Mouse (Mus musculus) heart, embryonic 16.5 days (tissue): ENCODE measurements at regions not wholly inside any gene's neighbourhood (a gene's known extent, or its start where the extent isn't known, plus 50 kb on each side); places are given as distances from the start of the nearest gene placed in this dataset.

ENCODE experiments used
- ATAC-seq: fragments of 200-750 bp; cut with Nextera tagmentation; replicated peaks from 2 replicates; pipeline ENCODE4 v1.8.0; 2017; ENCODE audit warnings: moderate number of reproducible peaks; ENCODE audit not compliant: insufficient read depth, low FRiP score; ENCODE audit errors: extremely low read depth
- H3K27ac ChIP-seq: fragments of 300-500 bp; sonication (generic); 2 replicates; pipeline ENCODE4 v1.5.1; 2014; ENCODE audit warnings: mild to moderate bottlenecking, low read length, control low read depth, moderate library complexity
- H3K27me3 ChIP-seq: fragments of 300-500 bp; sonication (generic); 2 replicates; pipeline ENCODE4 v1.6.1; 2014; ENCODE audit warnings: low read length, mixed read lengths; ENCODE audit not compliant: control insufficient read depth, insufficient read depth
- H3K36me3 ChIP-seq: fragments of 300-500 bp; sonication (generic); 2 replicates; pipeline ENCODE4 v1.6.1; 2014; ENCODE audit not compliant: control insufficient read depth, insufficient read depth
- H3K4me1 ChIP-seq: fragments of 300-500 bp; sonication (generic); 2 replicates; pipeline ENCODE4 v1.6.1; 2014; ENCODE audit warnings: low read length, mixed read lengths; ENCODE audit not compliant: control insufficient read depth, insufficient read depth
- H3K4me2 ChIP-seq: fragments of 300-500 bp; sonication (generic); 2 replicates; pipeline ENCODE4 v1.6.1; 2014; ENCODE audit warnings: low read depth, mild to moderate bottlenecking, control low read depth, low read length
- H3K4me3 ChIP-seq: fragments of 300-500 bp; sonication (generic); 2 replicates; pipeline ENCODE4 v1.5.1; 2014; ENCODE audit warnings: mild to moderate bottlenecking, control low read depth, low read length
- H3K9ac ChIP-seq: fragments of 300-500 bp; sonication (generic); 2 replicates; pipeline ENCODE4 v1.6.1; 2014; ENCODE audit warnings: low read length, control low read depth
- H3K9me3 ChIP-seq: fragments of 300-500 bp; sonication (generic); replicated peaks from 2 replicates; pipeline ENCODE4 v1.6.1; 2016; ENCODE audit warnings: low read length; ENCODE audit not compliant: control insufficient read depth
- WGBS: fragments of 180-500 bp; shearing (Covaris S2); extraction: QIAGEN DNeasy Blood & Tissue Kit; methylation state at CpG from one replicate; pipeline ENCODE4 v1.1.7; 2014; 5-methylcytosine and 5-hydroxymethylcytosine counted together

DNA sequence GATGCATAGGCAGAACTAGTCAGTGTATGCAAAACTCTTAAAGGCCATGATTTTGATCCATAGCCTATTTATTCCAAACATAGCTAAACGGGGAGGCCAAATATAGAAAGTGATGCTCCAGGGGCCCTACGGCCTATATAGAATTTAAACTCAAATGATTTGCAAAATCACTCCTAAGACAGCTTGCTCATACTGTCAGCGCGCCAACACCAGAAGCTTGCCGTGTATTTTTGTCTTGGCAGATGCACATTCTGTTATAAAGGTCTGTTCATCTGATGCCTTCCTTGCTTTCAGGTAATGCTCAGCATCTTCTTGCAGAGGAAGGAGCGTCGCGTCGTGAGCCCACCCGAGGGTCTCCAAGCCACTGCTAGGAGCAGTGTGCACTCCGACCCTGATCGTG is 184.8 kb upstream of the Gk2 start:
- no peak for ATAC-seq
- H3K9me3 ChIP-seq: no peaks in the 10 kb centered on the region
- 90% methylated on average over 12 of the region's 12 CpGs for WGBS
- no peak overlapping the region for H3K27ac ChIP-seq
- H3K4me3 ChIP-seq: no peak overlapping the region
- H3K4me2 ChIP-seq: no peak overlapping the region
- H3K9ac ChIP-seq: no peak overlapping the region
- H3K27me3 ChIP-seq: no peaks in the 10 kb centered on the region
- no peaks in the 10 kb centered on the region for H3K36me3 ChIP-seq
- H3K4me1 ChIP-seq: no peaks in the 10 kb centered on the region

DNA sequence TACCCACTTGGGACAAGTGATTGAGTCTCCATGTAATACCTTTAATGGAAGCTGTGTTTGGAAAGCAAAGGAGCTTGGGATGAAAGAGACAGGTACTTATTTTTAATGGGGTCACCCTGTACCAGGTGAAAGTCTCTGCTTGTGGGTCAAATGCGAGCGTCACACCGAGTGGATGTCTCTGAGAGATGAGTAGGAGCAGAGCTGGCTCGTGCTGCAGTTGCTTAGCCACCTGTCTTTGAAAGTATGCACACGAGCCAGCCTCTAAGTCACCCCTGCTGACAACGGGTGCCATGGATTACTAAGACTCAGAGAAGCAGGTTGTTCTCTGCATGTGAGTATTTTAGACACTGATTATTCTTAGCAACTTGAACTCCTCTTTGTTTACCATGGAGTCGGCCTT is 179.5 kb upstream of the Gk2 start:
- Histone ChIP-seq H3K27ac (no peak overlapping the region), H3K9me3 (no peaks in the 10 kb centered on the region), H3K4me1 (no peaks in the 10 kb centered on the region), H3K36me3 (no peaks in the 10 kb centered on the region), H3K27me3 (no peaks in the 10 kb centered on the region), H3K9ac (no peak overlapping the region), H3K4me2 (no peak overlapping the region), H3K4me3 (no peak overlapping the region)
- WGBS: 71% methylated on average over 7 of the region's 7 CpGs
- no peak for ATAC-seq

DNA sequence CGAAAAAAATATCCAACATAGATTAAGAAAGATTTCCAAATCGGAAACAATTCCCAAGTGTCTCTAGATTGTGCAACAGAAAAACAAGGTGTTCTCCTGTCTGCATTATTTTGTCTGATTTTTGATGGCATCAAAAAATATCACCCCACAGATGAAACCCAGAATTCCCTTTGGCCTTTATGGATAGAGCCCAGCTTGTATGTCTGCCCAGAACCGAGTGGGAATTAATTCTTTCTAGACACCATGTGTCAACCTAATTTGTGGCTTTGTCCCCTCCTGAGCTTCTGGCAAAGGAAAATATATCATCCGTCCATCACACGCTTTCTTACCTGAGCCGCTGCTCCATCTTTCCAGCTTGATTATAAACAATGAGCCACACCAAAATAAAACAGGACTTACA is 176.9 kb upstream of the Gk2 start:
- Histone ChIP-seq H3K27ac (no peak overlapping the region), H3K9me3 (no peaks in the 10 kb centered on the region), H3K27me3 (no peaks in the 10 kb centered on the region), H3K9ac (no peak overlapping the region), H3K36me3 (no peaks in the 10 kb centered on the region), H3K4me1 (no peaks in the 10 kb centered on the region), H3K4me3 (no peak overlapping the region), H3K4me2 (no peak overlapping the region)
- no peak for ATAC-seq
- WGBS: 79% methylated on average over 6 of the region's 6 CpGs

DNA sequence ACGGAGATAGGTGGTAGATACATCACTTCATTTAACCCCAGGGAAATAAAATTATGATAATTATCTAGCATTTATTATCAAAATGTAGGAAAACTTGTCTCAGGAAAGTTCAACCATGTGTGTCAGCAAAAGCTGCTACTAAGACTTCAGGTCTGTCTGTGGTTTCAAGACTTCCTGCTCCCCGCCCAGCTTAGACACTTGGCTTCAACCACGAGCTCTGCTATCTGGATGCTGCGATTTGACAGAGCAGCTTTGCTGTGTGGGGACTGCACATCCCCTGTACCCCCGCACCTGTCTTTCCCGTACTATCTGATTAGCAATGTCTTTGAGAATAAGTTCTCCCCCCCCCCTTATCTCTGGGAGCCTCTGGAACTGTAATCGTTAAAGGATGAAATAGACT is 176.0 kb upstream of the Gk2 start:
- no peaks in the 10 kb centered on the region for H3K27me3 ChIP-seq
- no peak overlapping the region for H3K4me3 ChIP-seq
- no peak for ATAC-seq
- no peaks in the 10 kb centered on the region for H3K4me1 ChIP-seq
- no peaks in the 10 kb centered on the region for H3K9me3 ChIP-seq
- H3K4me2 ChIP-seq: no peak overlapping the region
- no peak overlapping the region for H3K9ac ChIP-seq
- no peak overlapping the region for H3K27ac ChIP-seq
- no peaks in the 10 kb centered on the region for H3K36me3 ChIP-seq
- WGBS: 66% methylated on average over 7 of the region's 7 CpGs

GRCm38 (mm10) chr5:97625200-97625599 is 168.4 kb upstream of the Gk2 start:
- no peak overlapping the region for H3K27ac ChIP-seq
- ATAC-seq: no peak
- H3K4me2 ChIP-seq: no peak overlapping the region
- no peaks in the 10 kb centered on the region for H3K36me3 ChIP-seq
- no peaks in the 10 kb centered on the region for H3K9me3 ChIP-seq
- no peaks in the 10 kb centered on the region for H3K27me3 ChIP-seq
- H3K4me1 ChIP-seq: no peaks in the 10 kb centered on the region
- 84% methylated on average over 3 of the region's 3 CpGs for WGBS
- no peak overlapping the region for H3K4me3 ChIP-seq
- H3K9ac ChIP-seq: no peak overlapping the region

DNA sequence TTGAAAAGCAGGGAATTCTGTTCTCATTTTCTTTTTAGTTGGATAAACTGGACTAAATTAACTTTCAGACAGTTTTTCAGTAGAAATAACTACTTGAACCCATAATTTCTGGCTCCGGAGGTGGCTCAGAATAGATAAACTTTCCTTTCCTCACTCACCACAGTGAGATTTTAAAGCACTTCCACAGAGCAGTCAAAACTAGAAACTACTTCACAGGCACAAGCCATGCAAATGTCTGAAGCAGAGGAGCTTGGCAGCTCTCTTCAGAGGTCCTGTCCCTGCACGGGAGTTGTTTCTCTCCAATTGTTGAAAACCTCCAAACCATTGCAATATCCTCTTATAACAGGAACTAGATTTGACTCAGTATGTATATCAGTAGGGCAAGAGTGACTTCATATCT is 163.1 kb upstream of the Gk2 start:
- Histone ChIP-seq H3K27me3 (no peaks in the 10 kb centered on the region), H3K27ac (no peak overlapping the region), H3K36me3 (no peaks in the 10 kb centered on the region), H3K4me1 (no peaks in the 10 kb centered on the region), H3K4me2 (no peak overlapping the region), H3K4me3 (no peak overlapping the region), H3K9me3 (no peaks in the 10 kb centered on the region), H3K9ac (no peak overlapping the region)
- ATAC-seq: no peak
- WGBS: 68% methylated on average over 2 of the region's 2 CpGs

DNA sequence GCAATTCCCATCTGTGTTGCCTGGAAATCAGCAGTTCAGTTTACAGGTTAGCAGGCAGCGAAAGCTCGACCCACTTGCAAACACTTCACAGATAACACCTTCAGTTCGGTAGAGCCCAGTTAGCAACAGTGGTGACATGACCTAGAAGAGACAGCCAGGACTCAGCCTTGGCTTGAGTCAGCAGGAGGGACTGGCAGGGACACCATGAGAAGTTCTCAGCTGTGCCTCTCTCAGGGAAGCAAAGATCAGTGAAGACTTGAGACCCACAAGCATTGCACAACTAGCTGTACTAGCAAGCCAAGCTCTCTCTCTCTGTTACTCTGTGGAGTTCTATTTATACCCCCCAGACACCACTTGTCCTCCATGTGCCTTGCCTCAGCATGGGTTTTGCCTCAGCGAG is 161.6 kb upstream of the Gk2 start:
- 59% methylated on average over 4 of the region's 4 CpGs for WGBS
- Histone ChIP-seq H3K36me3 (no peaks in the 10 kb centered on the region), H3K9ac (no peak overlapping the region), H3K4me2 (no peak overlapping the region), H3K27me3 (no peaks in the 10 kb centered on the region), H3K4me1 (no peaks in the 10 kb centered on the region), H3K9me3 (no peaks in the 10 kb centered on the region), H3K27ac (no peak overlapping the region), H3K4me3 (no peak overlapping the region)
- ATAC-seq: peak; percentile 32; the same call in 1 of the 2 replicates

GRCm38 (mm10) chr5:97602176-97602575 is 145.4 kb upstream of the Gk2 start:
- H3K9ac ChIP-seq: no peak overlapping the region
- no peak for ATAC-seq
- H3K27ac ChIP-seq: no peak overlapping the region
- H3K9me3 ChIP-seq: no peaks in the 10 kb centered on the region
- no peak overlapping the region for H3K4me3 ChIP-seq
- no peak overlapping the region; the same call in 1 of the 2 replicates for H3K4me2 ChIP-seq
- WGBS: 37% methylated on average over 6 of the region's 6 CpGs
- no peaks in the 10 kb centered on the region for H3K36me3 ChIP-seq
- H3K27me3 ChIP-seq: no peaks in the 10 kb centered on the region
- H3K4me1 ChIP-seq: peaks cover 6% of the 10 kb centered on the region; the same call in 1 of the 2 replicates

DNA sequence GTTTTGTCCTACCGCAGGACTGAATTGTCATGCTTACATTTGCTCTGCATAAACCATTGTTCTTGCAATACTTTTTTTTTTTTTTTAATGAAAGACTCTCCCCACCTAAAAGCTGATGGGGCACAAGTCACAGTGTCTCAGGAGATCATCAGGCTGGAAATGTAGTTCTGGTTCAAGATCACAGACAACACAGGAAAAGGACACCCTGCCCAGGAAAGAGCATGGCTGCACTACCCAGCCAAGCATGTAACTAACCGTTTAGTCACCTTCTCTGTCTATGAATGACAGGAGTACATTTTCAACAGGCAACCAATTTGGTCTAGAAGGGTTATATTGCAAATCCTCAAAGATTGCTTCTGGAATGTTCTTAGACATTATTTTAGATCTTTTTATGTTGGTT is 144.6 kb upstream of the Gk2 start:
- 63% methylated on average over 2 of the region's 2 CpGs for WGBS
- Histone ChIP-seq H3K36me3 (no peaks in the 10 kb centered on the region), H3K4me2 (no peak overlapping the region), H3K9ac (no peak overlapping the region), H3K9me3 (no peaks in the 10 kb centered on the region), H3K27ac (no peak overlapping the region), H3K4me1 (peaks cover 6% of the 10 kb centered on the region; the same call in 1 of the 2 replicates), H3K4me3 (no peak overlapping the region), H3K27me3 (no peaks in the 10 kb centered on the region)
- no peak for ATAC-seq

- Histone ChIP-seq H3K4me3 (no peak overlapping the region), H3K36me3 (no peaks in the 10 kb centered on the region), H3K9me3 (no peaks in the 10 kb centered on the region), H3K4me1 (peaks cover 6% of the 10 kb centered on the region; the same call in 1 of the 2 replicates), H3K9ac (no peak overlapping the region), H3K27me3 (no peaks in the 10 kb centered on the region), H3K4me2 (no peak overlapping the region), H3K27ac (no peak overlapping the region)
- no peak for ATAC-seq
- 59% methylated on average over 9 of the region's 9 CpGs for WGBS
These were observed 141.9 kb upstream of the Gk2 start for GRCm38 (mm10) chr5:97598741-97599140.
